Mouse (Mus musculus) megakaryocyte progenitor cell, adult 5-6 weeks (primary cell): ENCODE results near the gene Stac3. TPM values are rescaled to one million over a fixed set of nuclear protein-coding genes. Genes with fewer than 3 reads are reported as not detected.
A peak's percentile ranks its signal among the peaks of the same experiment; 100 is the strongest.

Source experiments
- ATAC-seq: replicated peaks from 2 replicates; pipeline ENCODE4 v1.8.0; 2016; ENCODE audit warnings: mild to moderate bottlenecking, moderate TSS enrichment, inconsistent platforms; ENCODE audit not compliant: poor library complexity
- total RNA-seq, 2 experiments: library from RNA; stranded (forward) in 1 of 2; stranded (reverse) in 1 of 2; fragments of 157-497, 149-512 nt in 1 of 2; fragments of 200-1000 nt in 1 of 2; gene quantifications; 2 replicates each; pipeline versions ENCODE4 v1.2.3 to v1.2.4; 2015 to 2017

Stac3 gene
- total RNA-seq, 2 experiments from 2014 or later = 0.25 to 1.1 TPM

DNA sequence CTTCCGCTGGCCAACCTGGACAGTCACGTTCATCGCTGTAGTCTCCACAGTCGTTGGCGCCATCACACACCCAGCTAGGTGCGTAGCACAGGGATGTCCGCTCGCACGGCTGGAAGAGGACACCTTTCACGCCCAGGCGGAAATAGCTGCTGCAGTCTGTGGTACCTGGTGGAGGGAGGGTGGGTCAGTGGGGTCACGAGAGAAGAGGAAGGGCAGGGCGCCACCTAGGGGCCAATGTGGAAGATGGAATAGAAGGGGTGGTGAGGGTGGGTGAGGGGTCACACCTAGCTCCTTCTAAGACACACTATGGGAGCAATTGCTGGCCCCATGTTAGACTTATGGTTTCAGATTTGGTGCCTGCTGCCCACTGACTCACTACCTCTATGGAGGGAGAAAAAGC lies 55.9 kb downstream of the Stac3 start:
- 0 out of 2 replicates have a peak, but pooled peaks have one; percentile 35 for ATAC-seq

Other genes with a start within 250 kb of the Stac3 start
- 0.05 and 0.25 TPM in 2 replicates for gene Kif5a, start 238.3 kb upstream of the Stac3 start, total RNA-seq (2015)
- 0.04 and 0.20 TPM in 2 replicates for gene Kif5a, start 238.3 kb upstream of the Stac3 start, total RNA-seq (2017)
- 63.6 and 66.8 TPM in 2 replicates for gene Dctn2, start 235.3 kb upstream of the Stac3 start, total RNA-seq (2015)
- 87.4 and 101 TPM in 2 replicates for gene Dctn2, start 235.3 kb upstream of the Stac3 start, total RNA-seq (2017)
- gene Mbd6, start 212.7 kb upstream of the Stac3 start, total RNA-seq (2015) = 41.9 and 44.0 TPM in 2 replicates
- gene Mbd6, start 212.7 kb upstream of the Stac3 start, total RNA-seq (2017) = 4.1 and 6.8 TPM in 2 replicates
- 88.3 and 93.1 TPM in 2 replicates for gene Mars, start 189.9 kb upstream of the Stac3 start, total RNA-seq (2015)
- gene Mars, start 189.9 kb upstream of the Stac3 start, total RNA-seq (2017) = 196 and 210 TPM in 2 replicates
- gene Arhgap9, start 179.7 kb upstream of the Stac3 start, total RNA-seq (2015) = 37.1 and 38.0 TPM in 2 replicates
- gene Arhgap9, start 179.7 kb upstream of the Stac3 start, total RNA-seq (2017) = 37.3 and 39.5 TPM in 2 replicates
- gene Gli1, start 159.7 kb upstream of the Stac3 start, total RNA-seq (2015) = not detected in 2 replicates
- not detected in 2 replicates for gene Gli1, start 159.7 kb upstream of the Stac3 start, total RNA-seq (2017)
- gene Inhbe, start 147.3 kb upstream of the Stac3 start, total RNA-seq (2015) = 0.02 TPM in 1 of 2 replicates, not detected in the other
- gene Inhbe, start 147.3 kb upstream of the Stac3 start, total RNA-seq (2017) = not detected in 2 replicates
- not detected in 2 replicates for gene Inhbc, start 131.3 kb upstream of the Stac3 start, total RNA-seq (2015)
- not detected in 2 replicates for gene Inhbc, start 131.3 kb upstream of the Stac3 start, total RNA-seq (2017)
- 61.4 and 90.3 TPM in 2 replicates for gene R3hdm2, start 121.4 kb upstream of the Stac3 start, total RNA-seq (2015)
- 37.4 TPM in 2 replicates for gene R3hdm2, start 121.4 kb upstream of the Stac3 start, total RNA-seq (2017)
- gene Ndufa4l2, start 13.3 kb downstream of the Stac3 start, total RNA-seq (2015) = not detected in 2 replicates
- gene Ndufa4l2, start 13.3 kb downstream of the Stac3 start, total RNA-seq (2017) = not detected in 2 replicates
- gene Shmt2, start 20.8 kb downstream of the Stac3 start, total RNA-seq (2015) = 91.3 and 92.6 TPM in 2 replicates
- gene Shmt2, start 20.8 kb downstream of the Stac3 start, total RNA-seq (2017) = 95.8 and 100 TPM in 2 replicates
- not detected in 2 replicates for gene Nxph4, start 32.9 kb downstream of the Stac3 start, total RNA-seq (2015)
- not detected in 2 replicates for gene Nxph4, start 32.9 kb downstream of the Stac3 start, total RNA-seq (2017)
- gene Lrp1, start 119.5 kb downstream of the Stac3 start, total RNA-seq (2015) = 9.8 and 10.0 TPM in 2 replicates
- gene Lrp1, start 119.5 kb downstream of the Stac3 start, total RNA-seq (2017) = 4.5 and 7.3 TPM in 2 replicates
- gene Stat6, start 141.3 kb downstream of the Stac3 start, total RNA-seq (2015) = 27.3 and 29.6 TPM in 2 replicates
- 38.9 and 42.7 TPM in 2 replicates for gene Stat6, start 141.3 kb downstream of the Stac3 start, total RNA-seq (2017)
- gene Nemp1, start 165.2 kb downstream of the Stac3 start, total RNA-seq (2015) = 15.7 and 19.8 TPM in 2 replicates
- gene Nemp1, start 165.2 kb downstream of the Stac3 start, total RNA-seq (2017) = 17.8 and 25.3 TPM in 2 replicates
- gene Nab2, start 166.9 kb downstream of the Stac3 start, total RNA-seq (2015) = 2.4 and 2.6 TPM in 2 replicates
- 3.4 and 5.2 TPM in 2 replicates for gene Nab2, start 166.9 kb downstream of the Stac3 start, total RNA-seq (2017)
- gene Myo1a, start 203.5 kb downstream of the Stac3 start, total RNA-seq (2015) = 0.15 TPM in 1 of 2 replicates, not detected in the other
- 0.03 and 0.37 TPM in 2 replicates for gene Myo1a, start 203.5 kb downstream of the Stac3 start, total RNA-seq (2017)
- gene Tac2, start 222.8 kb downstream of the Stac3 start, total RNA-seq (2015) = 1.2 TPM in 1 of 2 replicates, not detected in the other
- gene Tac2, start 222.8 kb downstream of the Stac3 start, total RNA-seq (2017) = not detected in 2 replicates
- 4.7 and 5.1 TPM in 2 replicates for gene Zbtb39, start 237.9 kb downstream of the Stac3 start, total RNA-seq (2015)
- 2.0 and 3.0 TPM in 2 replicates for gene Zbtb39, start 237.9 kb downstream of the Stac3 start, total RNA-seq (2017)